Mouse (Mus musculus): ENCODE results near the gene Fgf14.
"Not testable (repeated sequence)": the region's sequence is repeated elsewhere in the genome, so short reads cannot be mapped to it uniquely, and the experiment has no call there.

Gene Fgf14

DNA sequence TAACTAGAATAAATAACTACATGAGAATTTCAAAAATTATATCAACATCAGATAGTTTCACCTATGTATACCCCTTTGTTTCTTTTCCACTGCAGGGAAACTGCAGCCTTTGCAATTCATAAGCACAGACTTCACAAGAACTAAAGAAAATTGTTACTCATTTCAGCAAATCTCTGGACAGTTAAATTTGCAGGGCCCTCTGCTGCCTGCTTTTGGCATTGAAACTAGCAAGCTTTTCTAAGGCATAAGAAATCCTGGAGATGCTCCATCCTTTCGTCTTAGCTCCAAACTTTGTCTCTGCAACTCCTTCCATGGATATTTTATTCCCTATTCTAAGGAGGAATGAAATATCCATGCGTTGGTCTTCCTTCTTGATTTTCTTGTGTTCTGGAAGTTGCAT is 455.9 kb downstream of the Fgf14 start:
- no peak for ATAC-seq (ENCODE audit: insufficient number of reproducible peaks, low FRiP score, low TSS enrichment)

DNA sequence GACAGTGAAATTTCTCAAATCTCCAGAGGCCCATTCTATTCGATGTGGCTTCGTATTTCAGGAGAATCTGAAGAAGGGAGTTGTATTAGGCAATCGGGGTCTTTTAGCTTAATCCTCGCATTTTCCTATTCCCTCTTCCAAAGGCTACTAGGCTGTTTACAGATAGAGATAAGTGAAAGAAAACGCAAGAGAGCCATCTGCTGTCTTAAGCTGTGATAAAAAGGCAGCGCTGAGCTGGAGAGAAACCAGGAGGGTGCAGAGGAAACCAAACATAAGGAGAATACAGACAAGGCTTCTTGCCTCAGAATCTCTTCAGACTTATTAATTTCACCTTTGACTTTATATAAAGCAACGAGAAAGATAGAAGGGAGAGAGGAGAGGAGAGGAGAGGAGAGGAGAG is 481.1 kb downstream of the Fgf14 start:
- ATAC-seq (ENCODE audit: insufficient number of reproducible peaks, low FRiP score, low TSS enrichment) = peak; percentile 65; the same call in 1 of the 2 replicates

DNA sequence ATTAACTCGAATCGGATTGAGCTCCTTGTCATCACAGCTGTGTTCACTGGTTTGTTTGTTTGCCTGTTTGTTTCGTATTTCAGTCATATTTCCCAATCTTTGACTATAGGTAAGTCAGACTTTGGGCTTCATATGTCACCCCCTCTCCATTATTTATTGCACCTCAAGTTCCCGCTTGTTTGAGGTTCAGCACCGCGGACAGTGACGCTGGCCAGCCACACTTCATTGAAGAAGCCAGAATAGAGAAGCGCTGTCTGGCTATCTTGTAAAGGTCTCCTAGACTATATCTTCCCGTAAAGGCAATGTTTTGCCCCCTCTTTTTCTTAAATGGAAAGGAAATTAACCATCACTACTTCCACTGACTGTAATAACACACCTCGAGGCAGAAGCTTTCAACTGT is 481.6 kb downstream of the Fgf14 start:
- no peak for ATAC-seq (ENCODE audit: insufficient number of reproducible peaks, low FRiP score, low TSS enrichment)

DNA sequence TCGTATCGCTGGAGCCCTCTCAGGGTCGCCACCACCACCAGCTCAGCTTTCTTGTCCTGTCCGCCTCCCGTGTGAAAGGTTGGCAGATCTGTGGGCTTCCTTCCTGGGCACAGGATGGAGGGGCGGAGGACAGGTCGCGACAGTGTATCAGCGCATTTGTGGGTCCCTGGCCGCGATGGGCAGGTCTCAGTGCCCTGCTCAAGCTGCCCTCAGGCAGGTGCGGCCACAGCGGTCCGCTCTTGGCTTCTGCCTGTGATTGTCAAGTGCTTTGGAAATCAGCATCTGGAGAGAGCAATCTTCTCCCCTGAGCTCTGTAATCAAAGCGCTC is 484.1 kb downstream of the Fgf14 start:
- peak; percentile 15; the same call in 1 of the 2 replicates for ATAC-seq (ENCODE audit: insufficient number of reproducible peaks, low FRiP score, low TSS enrichment)

DNA sequence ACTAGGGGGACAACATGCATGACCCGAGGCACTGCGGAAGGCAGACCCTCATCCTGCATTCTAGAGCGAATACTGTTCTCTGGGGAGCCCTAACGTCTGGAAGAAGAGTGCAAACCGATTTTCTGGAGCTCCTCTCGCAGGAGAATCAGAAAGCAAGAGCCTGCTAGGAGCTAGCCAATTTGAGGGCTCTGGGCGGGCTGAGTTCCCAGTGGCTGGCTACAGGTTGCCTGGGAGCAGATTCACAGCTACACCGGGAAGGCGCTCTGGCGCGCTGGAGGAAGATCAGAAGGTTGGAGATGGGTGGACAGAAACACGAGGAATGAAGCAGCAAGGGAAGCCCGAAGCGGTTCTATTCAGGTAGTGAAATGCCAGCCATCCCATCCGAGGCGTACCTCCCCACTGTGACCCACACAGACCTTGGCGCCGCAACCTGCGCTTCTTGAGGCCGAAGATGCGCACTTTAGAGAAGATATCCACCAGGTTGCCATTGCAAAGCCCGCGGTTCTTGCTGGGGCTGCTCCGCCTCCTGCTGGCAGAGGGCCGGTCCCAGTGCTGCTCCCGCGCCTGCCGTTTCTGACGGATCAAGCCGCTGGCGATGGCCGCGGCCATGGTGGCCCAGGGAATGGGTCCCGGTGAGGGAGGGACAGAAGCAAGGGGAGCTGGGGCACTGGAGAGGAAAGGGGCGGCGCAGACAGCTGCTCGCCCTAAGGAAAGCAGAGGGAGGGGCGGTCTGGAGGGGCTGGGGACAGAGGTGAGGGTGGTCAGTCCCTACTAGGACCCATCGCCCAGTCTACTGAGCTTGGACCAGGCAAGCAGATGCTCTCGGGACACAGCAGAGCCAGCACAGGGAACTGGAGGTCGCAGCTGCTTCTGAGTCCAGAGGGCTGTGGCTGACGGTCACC is 484.8 kb downstream of the Fgf14 start:
- peak; percentile 73 for ATAC-seq (ENCODE audit: insufficient number of reproducible peaks, low FRiP score, low TSS enrichment)

DNA sequence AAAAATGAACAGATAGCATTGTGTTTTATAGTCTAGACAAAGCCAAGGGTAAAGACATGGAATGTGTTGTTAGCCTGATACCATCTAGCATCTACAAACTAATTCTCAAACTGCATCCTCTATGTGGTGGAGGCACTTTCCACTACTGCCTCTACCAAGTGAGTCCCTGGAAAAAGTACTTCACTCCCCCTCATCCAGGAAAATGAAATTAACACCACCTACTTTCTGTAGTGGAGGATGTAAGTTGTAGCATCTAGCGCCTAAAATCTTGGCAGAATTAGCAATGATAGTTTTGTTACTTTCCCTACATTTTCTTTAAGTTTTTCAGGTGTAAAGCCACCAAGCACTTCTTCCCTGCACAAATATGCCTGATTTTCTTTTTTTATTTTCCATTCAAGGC is 496.7 kb downstream of the Fgf14 start:
- no peak for ATAC-seq (ENCODE audit: insufficient number of reproducible peaks, low FRiP score, low TSS enrichment)

DNA sequence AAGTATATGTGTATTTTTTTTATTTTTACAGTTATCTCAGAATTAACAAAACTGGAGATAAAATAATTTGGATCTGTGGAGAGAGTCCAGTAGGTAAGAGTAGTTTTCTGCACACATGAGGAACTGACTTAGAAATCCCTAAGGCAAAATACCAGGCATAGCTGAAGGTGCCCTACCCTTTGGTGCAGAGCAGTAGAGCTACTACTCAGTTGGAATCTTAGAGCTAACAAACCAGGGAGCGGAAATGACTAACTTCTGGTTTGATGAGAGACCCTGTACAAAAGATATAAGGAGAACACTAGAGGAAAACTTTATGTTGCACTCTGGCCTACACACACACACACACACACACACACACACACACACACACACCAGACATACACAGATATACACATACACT is 502.8 kb downstream of the Fgf14 start:
- ATAC-seq (ENCODE audit: insufficient number of reproducible peaks, low FRiP score, low TSS enrichment) = no peak

DNA sequence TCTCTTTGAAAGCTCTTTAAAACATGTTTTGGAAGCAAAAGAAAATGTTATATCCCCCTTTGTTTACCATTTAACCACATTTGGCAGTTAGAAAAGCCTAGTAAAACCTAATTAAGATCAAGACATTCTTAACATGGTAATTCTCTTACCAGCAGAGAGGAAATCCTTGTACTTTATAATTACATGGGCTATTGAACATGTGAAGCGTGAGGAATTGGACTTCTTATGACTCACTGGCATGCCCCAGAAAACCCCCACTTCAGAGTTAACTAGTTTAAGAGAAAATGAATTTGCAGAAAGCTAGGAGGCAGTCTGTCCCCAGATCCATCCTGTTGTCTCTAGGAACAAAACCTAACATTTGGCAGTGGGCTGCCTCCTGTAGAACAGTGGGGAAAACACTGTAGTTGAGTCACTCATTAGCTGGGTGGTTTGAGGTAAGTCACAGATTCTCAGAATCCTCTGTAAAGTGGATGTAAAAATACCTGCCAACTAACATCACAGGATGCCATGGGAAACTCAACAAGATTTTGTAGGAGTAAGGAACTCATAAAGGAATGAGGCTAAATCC is 513.2 kb downstream of the Fgf14 start:
- ATAC-seq (ENCODE audit: insufficient number of reproducible peaks, low FRiP score, low TSS enrichment) = no peak

DNA sequence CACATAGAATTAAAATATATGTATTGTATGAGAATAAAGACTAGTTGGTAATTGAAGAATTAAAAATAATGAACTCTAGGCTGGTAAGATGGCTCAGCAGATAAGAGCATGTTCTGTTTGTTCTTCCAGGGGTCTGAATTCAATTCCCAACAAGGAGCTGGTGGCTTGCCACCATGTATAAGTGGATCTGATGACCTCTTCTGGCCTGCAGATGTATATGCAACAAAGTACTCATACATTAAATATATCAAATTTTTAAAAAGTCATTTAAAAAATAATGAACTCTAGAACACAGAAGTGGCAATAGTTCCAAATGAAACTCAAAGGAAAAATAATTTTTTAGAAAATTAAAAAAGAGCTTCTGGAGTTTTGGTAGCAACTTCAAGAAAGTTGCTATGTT is 529.5 kb downstream of the Fgf14 start:
- no peak for ATAC-seq (ENCODE audit: insufficient number of reproducible peaks, low FRiP score, low TSS enrichment)

DNA sequence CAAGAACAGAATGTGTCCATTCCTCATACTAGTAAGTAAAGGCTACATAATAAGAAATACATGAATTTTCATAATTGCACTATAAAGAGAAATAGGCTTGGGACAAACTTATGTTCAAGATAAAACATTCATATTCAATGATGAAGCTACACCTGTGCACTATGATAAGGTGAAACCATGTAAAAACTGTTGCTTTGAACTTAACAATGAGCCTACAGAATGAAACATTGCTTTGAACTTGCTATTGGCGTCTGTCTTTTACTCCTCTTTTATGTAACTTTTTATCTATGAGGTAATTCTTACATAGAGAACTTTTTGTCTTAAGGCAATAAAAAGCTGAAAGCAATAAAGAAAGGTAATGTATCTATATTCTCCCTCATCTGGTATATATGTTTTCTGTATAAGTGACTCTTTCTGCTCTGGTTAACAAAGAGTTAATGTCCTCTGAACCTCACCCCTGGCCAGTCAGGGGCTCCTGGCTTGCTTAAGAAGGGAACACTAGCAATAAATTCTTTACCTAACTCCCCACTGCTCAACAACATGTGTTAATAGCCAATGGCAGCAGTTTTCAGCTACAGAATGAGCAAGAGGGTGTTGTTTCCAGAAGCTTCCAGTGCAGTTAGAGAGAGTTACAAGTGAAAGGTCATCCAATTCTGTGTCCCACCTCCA is 569.6 kb downstream of the Fgf14 start:
- ATAC-seq (ENCODE audit: insufficient number of reproducible peaks, low FRiP score, low TSS enrichment) = no peak

DNA sequence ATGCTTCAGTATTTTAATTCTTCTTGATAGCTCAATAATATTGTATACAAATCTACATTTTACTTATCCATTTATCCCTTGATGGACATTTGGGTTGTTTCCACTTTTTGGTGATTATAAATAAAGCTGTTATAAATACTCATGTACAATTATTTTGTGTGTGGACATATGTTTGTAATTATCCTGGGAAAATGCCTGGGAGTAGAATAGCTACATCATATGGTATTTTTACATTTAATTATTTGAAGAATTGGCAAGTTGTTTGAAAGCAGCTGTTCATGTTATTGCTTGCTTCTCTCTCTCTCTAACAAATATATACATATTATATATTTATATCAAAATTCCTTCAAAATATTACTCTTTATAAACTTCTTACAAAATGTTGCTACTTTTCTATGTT is 593.8 kb downstream of the Fgf14 start:
- ATAC-seq (ENCODE audit: insufficient number of reproducible peaks, low FRiP score, low TSS enrichment) = no peak

DNA sequence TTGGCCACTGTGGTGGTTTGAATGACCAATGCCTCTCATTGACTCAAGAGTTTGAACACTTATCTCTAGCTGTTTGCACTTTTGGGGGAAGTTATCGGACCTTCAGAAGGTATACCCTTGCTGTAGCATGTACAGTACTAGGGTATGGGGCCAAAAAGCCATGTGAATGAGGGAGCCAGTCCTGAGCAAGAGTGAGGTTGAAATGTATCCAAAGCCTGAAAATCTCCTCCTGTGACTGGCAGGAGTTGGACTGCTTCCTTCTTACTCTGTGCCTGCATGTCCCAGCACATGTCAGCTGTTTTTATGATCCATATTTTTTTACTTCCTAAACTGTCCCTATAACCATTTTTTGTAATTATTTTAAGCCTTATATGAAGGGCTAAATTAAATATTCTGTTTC is 632.9 kb downstream of the Fgf14 start:
- ATAC-seq (ENCODE audit: insufficient number of reproducible peaks, low FRiP score, low TSS enrichment) = peak; percentile 76

DNA sequence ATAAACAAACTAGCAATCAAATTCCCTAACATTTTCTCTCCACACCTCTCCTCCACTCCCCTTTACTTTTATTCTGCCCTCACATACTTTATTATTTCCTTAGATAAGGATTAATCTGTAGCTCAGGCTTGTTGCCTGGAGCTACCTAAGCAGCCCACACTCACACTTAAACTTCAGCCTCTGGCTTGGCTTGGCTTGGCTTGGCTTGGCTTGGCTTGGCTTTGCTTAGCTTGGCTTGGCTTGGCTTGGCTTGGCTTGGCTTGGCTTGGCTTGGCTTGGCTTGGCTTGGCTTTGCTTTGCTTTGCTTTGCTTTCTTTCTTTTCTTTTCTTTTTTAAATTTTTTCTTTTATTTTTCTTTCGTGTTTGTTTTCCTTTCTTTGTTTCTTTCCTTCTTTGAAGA is 636.3 kb downstream of the Fgf14 start:
- no peak for ATAC-seq (ENCODE audit: insufficient number of reproducible peaks, low FRiP score, low TSS enrichment)

DNA sequence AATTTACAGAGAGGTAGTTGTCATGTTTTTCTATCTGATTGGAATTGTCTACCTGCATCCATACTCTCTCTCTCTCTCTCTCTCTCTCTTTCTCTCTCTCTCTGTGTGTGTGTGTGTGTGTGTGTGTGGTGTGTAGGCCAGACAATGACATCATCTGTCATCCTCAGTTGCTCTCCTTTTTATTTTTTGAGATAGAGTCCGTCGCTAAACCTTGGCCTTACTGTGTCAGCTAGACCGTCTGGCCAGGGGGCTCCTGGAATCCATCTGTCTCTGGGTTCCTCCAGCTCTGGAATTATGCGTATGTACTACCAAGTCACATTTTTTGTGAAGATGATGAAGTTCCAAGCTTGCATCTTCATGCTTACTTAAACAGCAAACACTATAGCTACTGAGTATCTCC is 639.5 kb downstream of the Fgf14 start:
- ATAC-seq (ENCODE audit: insufficient number of reproducible peaks, low FRiP score, low TSS enrichment) = no peak

DNA sequence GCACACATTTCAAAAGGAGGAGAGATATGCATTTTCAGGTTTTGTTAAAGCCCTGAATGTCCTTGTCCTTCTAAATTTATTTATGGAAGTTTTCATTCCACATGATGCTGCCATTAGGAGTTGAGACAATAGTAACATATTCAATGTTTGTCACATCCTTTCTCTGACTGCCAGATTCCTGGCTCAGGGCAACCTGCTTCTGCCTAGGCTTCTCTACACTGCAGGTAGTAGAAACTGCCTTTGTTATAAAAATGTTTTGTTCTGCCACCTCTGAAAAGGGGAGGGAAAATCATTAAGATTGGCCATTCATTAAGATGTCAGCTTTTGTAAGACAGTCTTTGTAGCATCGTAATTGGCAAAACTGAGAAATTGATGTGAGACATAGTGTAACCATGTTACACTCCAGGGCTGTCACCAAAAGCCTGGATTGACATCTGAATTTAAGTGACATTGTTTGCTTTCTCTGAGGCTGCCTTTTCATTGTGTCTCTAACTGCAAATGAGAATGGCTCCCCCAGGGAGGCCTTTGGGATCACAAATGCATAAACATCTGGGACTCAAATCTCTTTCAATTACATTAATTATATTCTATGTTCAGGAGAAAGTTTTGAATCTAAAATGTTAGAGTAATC is 640.2 kb downstream of the Fgf14 start:
- ATAC-seq (ENCODE audit: insufficient number of reproducible peaks, low FRiP score, low TSS enrichment) = no peak

DNA sequence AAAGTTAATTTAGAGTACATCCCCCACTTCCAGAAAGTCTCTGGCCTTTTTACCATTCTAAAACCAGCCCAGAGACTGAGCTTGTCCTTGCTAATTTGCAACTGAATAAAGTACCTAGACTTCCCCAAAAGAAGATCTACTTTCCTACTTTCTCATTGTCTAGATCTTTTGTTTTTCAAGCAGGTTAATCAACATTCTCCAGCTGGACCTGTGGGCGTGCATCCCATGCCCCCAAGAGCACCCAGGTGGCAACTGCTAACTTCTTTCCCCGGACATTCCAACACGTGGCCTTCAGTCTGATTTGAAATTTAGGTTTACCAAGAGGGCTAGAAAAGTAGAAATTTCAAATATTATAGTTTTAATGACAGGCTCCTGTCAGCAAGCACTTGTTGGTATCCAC is 643.6 kb downstream of the Fgf14 start:
- not testable (repeated sequence) for ATAC-seq (ENCODE audit: insufficient number of reproducible peaks, low FRiP score, low TSS enrichment)

DNA sequence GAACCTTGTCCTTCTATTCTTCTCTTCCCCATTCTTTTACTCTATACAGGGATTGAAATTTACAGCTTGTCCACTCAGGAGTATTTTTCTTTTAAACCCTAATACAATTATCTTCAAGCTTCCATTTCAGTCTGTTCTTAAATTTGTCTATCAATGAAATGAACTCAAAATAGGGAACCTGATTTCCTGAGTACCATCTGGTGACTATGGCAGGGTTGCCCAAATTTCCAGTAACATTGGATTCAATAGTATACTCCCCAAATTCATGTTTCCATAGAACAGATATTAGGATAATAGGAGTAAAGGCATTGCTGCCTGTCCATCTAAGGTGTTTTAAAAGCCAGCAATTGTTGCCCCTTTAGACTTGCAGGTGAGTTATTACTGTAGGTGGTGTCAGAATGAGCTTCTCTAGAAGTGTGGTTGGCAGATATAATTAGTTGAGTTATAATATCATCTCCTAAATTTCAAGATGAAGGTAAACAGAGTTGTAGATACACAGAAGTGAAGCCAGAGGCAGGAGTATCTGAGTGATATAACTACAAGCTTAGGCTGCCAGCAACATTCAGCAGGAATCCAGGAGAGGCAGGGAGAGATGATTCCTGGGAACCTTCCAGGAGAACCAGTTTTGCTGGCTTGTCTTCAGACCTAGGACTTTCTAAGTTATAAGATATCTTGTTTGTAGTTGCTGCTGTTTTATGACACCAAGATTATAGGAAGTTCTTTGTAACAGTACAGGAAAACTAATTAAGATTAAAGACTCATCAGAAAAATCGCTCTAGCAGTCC is 648.8 kb downstream of the Fgf14 start:
- ATAC-seq (ENCODE audit: insufficient number of reproducible peaks, low FRiP score, low TSS enrichment) = no peak; the same call in 1 of the 2 replicates

DNA sequence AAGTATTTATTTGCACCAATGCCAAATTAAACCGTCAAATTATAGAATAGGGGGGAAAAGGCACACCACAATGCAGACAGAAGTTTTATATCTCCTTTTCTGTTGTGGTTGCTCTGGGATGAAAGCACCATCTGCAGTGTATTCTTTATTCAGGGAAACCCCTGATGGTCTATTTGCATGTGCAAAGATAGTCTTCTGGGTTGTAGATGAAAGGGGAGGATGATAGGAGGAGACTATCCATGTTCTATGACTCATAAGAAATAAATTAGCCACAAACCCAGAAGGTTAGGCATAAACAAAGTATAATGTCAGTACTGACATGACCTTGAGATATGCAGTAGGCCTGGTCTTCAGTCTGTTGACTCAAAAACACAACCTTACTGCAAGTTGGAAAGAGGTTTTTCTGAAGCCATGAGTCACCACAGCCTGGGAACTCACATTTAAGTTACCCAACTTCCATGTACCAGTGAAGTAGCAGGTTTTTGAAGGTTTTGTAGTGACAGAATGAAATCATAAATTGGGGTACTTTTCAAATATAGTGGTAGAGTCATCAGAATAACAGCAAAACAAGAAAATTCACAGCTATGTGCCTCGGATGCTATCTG is 686.2 kb downstream of the Fgf14 start:
- ATAC-seq (ENCODE audit: insufficient number of reproducible peaks, low FRiP score, low TSS enrichment) = no peak

DNA sequence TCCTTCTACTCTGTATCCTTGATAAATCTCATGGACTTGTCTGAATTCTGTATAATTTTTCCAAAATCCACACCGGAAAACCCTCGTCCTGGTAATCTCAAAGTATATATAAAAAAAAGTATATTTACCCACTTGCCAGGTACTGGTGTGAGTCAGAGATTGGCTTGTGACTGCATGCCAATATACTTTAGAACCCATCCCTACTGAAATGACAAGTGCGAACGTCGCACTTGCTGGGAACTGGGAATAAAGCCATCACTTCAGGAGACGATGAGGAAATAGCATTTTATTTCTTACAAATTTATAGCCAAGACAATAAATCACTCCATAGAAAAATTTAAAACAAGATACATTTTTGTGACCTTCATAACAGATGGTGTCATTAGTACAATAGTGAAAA is 708.9 kb downstream of the Fgf14 start:
- no peak for ATAC-seq (ENCODE audit: insufficient number of reproducible peaks, low FRiP score, low TSS enrichment)

DNA sequence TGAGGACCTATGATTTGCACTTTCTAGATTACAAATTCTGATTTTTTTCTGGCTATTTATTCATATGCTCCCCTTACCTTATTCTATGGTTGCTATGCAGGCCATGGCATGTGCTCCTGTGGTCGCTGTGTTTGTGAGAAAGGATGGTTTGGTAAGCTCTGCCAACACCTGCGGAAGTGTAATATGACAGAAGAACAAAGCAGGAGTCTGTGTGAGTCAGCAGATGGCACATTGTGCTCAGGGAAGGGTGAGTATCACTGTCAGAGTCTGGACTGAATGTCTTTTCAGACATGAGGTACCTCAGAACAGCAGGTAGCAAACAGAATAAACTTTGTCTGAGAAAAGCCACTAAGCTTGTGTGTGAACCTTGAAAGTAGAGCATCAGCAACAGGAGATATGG is 710.4 kb downstream of the Fgf14 start:
- peak; percentile 78 for ATAC-seq (ENCODE audit: insufficient number of reproducible peaks, low FRiP score, low TSS enrichment)

Data from cerebellum, adult (tissue).